Mouse (Mus musculus) gastrocnemius, adult 8-10 months (tissue): ENCODE data around the gene Etfdh. TPM values are rescaled to one million over a fixed set of nuclear protein-coding genes. Genes with fewer than 3 reads are reported as not detected.

Source experiments
- total RNA-seq, 4 experiments: library from RNA; stranded (reverse); gene quantifications; 2 replicates each; pipeline ENCODE4 v1.2.4; 2022

Gene Etfdh
- total RNA-seq, 4 experiments from 2014 or later = 103 to 128 (median 108) TPM

Other genes with a start within 250 kb of the Etfdh start
- 1 to 10 TPM; 2.8 to 4.3 (median 3.3) TPM for gene Fnip2, start 61.7 kb downstream of the Etfdh start, total RNA-seq
- 10 to 100 TPM; 37.5 to 50.4 (median 42.6) TPM for gene Ppid, start 38.2 kb downstream of the Etfdh start, total RNA-seq
- gene 4930579G24Rik, start 421 bp downstream of the Etfdh start, total RNA-seq = 1 to 10 TPM; 1.0 to 1.7 (median 1.5) TPM
- under 1 TPM in 1 of 4 experiments, not detected in 3; 0.08 TPM for gene Rxfp1, start 108.4 kb upstream of the Etfdh start, total RNA-seq
- 1 to 10 TPM in 3 of 4 experiments, under 1 TPM in 1; 0.97 to 1.8 (median 1.4) TPM for gene Tmem144, start 223.3 kb upstream of the Etfdh start, total RNA-seq